Mouse (Mus musculus) midbrain, postnatal 0 days (tissue): ENCODE results near the gene Sh3pxd2a. TPM values are rescaled to one million over a fixed set of nuclear protein-coding genes. Genes with fewer than 3 reads are reported as not detected.
A peak's percentile ranks its signal among the peaks of the same experiment; 100 is the strongest.

Experiments
- ATAC-seq: fragments of 200-750 bp; cut with Nextera tagmentation; 2 replicates; pipeline ENCODE4 v1.8.0; 2017; ENCODE audit warnings: moderate number of reproducible peaks, mild to moderate bottlenecking, moderate TSS enrichment, moderate library complexity; ENCODE audit not compliant: low FRiP score
- DNase-seq: peaks from one replicate; pipeline ENCODE4 v3.0.0-alpha.2; 2015; ENCODE audit warnings: low spot score
- H3K27ac ChIP-seq: fragments of 300-500 bp; sonication (generic); 2 replicates; pipeline ENCODE4 v1.5.1; 2014; ENCODE audit warnings: low read depth, mild to moderate bottlenecking, low read length, mixed read lengths
- H3K27me3 ChIP-seq: fragments of 300-500 bp; sonication (generic); 2 replicates; pipeline ENCODE4 v1.6.1; 2014; ENCODE audit warnings: low read length, control low read depth, mixed read lengths; ENCODE audit not compliant: insufficient read depth
- H3K36me3 ChIP-seq: fragments of 300-500 bp; sonication (generic); 2 replicates; pipeline ENCODE4 v1.6.1; 2014; ENCODE audit warnings: low read length, control low read depth, mixed read lengths; ENCODE audit not compliant: insufficient read depth
- H3K4me1 ChIP-seq: fragments of 300-500 bp; sonication (generic); 2 replicates; pipeline ENCODE4 v1.6.1; 2014; ENCODE audit warnings: mild to moderate bottlenecking, control low read depth, antibody characterized with exemption, low read length, mixed read lengths; ENCODE audit not compliant: insufficient read depth
- H3K4me2 ChIP-seq: fragments of 300-500 bp; sonication (generic); 2 replicates; pipeline ENCODE4 v1.6.1; 2014; ENCODE audit warnings: low read depth, mild to moderate bottlenecking, low read length, mixed read lengths; ENCODE audit not compliant: poor library complexity, severe bottlenecking
- H3K4me3 ChIP-seq: fragments of 300-500 bp; sonication (generic); 2 replicates; pipeline ENCODE4 v1.5.1; 2014; ENCODE audit warnings: low read depth, mild to moderate bottlenecking, low read length, moderate library complexity
- H3K9ac ChIP-seq: fragments of 300-500 bp; sonication (generic); replicated peaks from 2 replicates; pipeline ENCODE4 v1.6.1; 2014; ENCODE audit warnings: mild to moderate bottlenecking, low read length, moderate library complexity, mixed read lengths; ENCODE audit not compliant: poor library complexity, severe bottlenecking
- H3K9me3 ChIP-seq: fragments of 300-500 bp; sonication (generic); 2 replicates; pipeline ENCODE4 v1.6.1; 2016; ENCODE audit warnings: low read length, control low read depth
- CTCF ChIP-seq: IDR thresholded peaks from 2 replicates; pipeline ENCODE4 v1.5.1; 2016; ENCODE audit warnings: antibody characterized with exemption, mild to moderate bottlenecking
- WGBS: fragments of 180-500 bp; shearing (Covaris S2); extraction: QIAGEN DNeasy Blood & Tissue Kit; methylation state at CpG from one replicate; pipeline ENCODE4 v1.1.7; 2014; 5-methylcytosine and 5-hydroxymethylcytosine counted together
- polyA plus RNA-seq: library from polyadenylated mRNA; unstranded; fragments of >200 nt; fragmentation: Nextera tagmentation; extraction: Ambion mirVana; gene quantifications from 2 replicates; pipeline ENCODE4 v1.2.1, GENCODE M21; 2015
- total RNA-seq: library from RNA; depleted of rRNA; stranded (reverse); fragments of >200 nt; gene quantifications from 2 replicates; pipeline ENCODE4 v1.2.3, GENCODE M21; 2014

Sh3pxd2a gene
- total and polyA plus RNA-seq, 2 experiments from 2014 or later, result 1.5 to 21.0 TPM

DNA sequence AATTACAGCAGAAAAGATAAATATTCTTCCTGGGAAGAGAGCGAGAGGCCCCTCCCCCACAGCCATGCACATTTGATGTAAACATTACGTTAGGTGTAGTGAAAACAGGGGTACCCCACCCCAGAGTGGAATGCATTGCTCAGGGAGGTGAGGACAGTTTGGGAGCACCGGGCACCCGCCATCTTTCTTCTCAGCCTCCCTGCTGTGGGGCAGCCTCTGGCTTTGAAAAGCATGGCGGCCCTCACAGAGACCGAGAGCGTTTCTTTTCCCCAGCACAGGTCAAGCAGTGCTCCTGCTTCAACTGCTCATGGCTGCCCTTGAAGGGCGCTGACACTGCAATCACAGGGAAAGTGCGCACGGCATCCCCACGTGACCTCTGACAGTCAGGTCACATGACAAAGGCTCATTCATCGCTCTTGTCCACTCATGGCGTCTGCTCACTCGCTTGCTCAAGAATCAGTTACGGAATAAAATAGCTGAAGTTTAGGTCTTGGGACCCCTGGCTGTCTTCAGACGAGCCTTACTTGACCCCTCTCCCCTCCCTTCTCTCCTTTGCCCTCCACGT is 177.2 kb downstream of the Sh3pxd2a start:
- Histone ChIP-seq H3K27ac (no peak overlapping the region), H3K36me3 (no peaks in the 10 kb centered on the region), H3K27me3 (no peaks in the 10 kb centered on the region), H3K9me3 (no peaks in the 10 kb centered on the region), H3K9ac (no peak overlapping the region), H3K4me2 (no peak overlapping the region), H3K4me3 (no peak overlapping the region), H3K4me1 (no peaks in the 10 kb centered on the region)
- TF ChIP-seq CTCF, result no peak
- ATAC-seq (no peak), DNase-seq (no peak)
- WGBS, result 77% methylated on average over 17 of the region's 17 CpGs

DNA sequence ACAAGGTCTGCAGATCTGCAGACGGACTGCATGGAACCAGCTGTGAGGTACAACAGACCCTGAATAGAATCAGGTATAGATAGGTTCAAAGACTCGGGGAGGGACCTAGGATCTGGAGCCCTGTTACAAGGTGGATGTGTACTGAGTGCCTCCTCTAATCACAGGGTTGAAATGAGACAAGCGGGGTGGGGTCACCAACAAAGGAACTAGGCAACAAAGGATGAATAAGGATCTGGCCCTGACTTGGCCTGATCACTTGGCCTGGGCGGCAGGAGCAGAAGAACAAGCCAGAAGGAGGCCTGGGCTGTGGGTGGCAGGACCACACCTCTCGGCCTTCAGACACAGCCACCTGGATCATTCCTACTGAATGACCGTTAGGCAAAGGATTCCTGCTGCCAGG is 178.6 kb downstream of the Sh3pxd2a start:
- Histone ChIP-seq H3K9ac (no peak overlapping the region), H3K4me3 (no peak overlapping the region), H3K9me3 (no peaks in the 10 kb centered on the region), H3K4me2 (no peak overlapping the region), H3K4me1 (no peaks in the 10 kb centered on the region), H3K36me3 (no peaks in the 10 kb centered on the region), H3K27me3 (no peaks in the 10 kb centered on the region), H3K27ac (no peak overlapping the region)
- no peak for TF ChIP-seq CTCF
- WGBS, result 82% methylated on average over 6 of the region's 6 CpGs
- ATAC-seq, result no peak
- no peak for DNase-seq

DNA sequence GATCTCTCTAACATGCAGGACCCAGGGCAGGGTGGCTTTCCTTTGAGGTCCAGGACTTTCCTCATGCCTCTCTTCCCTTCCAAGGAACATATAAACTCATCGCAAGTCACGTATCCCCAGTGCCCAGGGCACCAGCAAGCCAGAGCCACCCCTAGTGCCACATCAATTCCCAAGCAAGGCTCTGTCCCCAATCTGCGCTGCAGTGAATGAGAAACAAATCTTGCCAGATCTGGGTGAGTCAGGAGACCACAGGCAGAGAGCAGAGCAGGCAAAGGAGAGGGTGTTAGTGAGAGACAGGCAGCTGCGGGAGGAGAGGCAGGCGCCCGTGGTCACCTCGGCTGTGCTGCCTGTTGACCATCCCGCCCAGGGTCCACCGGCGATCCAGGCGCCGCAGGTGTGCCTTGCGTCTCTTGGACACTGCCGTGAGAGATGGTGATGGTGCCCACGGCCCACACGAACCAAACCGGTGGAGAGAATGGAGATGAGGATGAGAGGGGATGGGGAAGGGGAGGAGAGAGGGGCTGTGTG is 181.4 kb downstream of the Sh3pxd2a start:
- TF ChIP-seq CTCF, result no peak

DNA sequence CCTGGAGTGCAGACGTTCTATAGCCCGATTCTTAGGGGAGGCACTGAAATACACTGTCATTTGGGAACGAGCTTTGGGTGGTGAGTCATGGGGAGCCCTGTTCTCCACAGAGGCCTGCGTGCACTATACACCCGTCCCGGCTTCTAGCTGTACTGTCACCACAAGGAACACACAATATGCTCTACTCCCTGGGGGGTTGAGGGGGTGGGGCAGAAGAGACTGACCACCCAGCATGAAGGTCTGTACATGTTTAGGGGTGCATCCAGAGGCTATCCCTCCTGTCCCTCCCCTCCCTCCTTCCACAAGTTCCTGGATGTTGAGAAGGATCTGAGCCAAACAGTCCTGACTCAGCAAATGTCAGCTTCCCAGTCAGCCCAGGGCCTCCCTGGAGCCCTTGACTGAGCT is 182.1 kb downstream of the Sh3pxd2a start:
- H3K4me2 ChIP-seq, result no peak overlapping the region
- no peaks in the 10 kb centered on the region for H3K27me3 ChIP-seq
- DNase-seq (no peak), ATAC-seq (no peak)
- no peaks in the 10 kb centered on the region for H3K9me3 ChIP-seq
- H3K36me3 ChIP-seq, result 0 out of 2 replicates have a peak, but pooled peaks cover 2% of the 10 kb centered on the region
- no peak for TF ChIP-seq CTCF
- no peak overlapping the region for H3K27ac ChIP-seq
- no peak overlapping the region for H3K4me3 ChIP-seq
- H3K9ac ChIP-seq, result no peak overlapping the region
- H3K4me1 ChIP-seq, result no peaks in the 10 kb centered on the region
- WGBS, result 80% methylated on average over 6 of the region's 6 CpGs

More for the DNA sequence above, 181.4 kb downstream of the Sh3pxd2a start:
- H3K27me3 ChIP-seq, result no peaks in the 10 kb centered on the region
- 99% methylated on average over 17 of the region's 17 CpGs for WGBS
- DNase-seq (no peak), ATAC-seq (no peak)
- 0 out of 2 replicates have a peak, but pooled peaks cover 2% of the 10 kb centered on the region for H3K36me3 ChIP-seq
- no peak overlapping the region for H3K9ac ChIP-seq
- H3K4me1 ChIP-seq, result no peaks in the 10 kb centered on the region
- no peak overlapping the region for H3K4me2 ChIP-seq
- H3K27ac ChIP-seq, result no peak overlapping the region
- H3K9me3 ChIP-seq, result no peaks in the 10 kb centered on the region
- no peak overlapping the region for H3K4me3 ChIP-seq

DNA sequence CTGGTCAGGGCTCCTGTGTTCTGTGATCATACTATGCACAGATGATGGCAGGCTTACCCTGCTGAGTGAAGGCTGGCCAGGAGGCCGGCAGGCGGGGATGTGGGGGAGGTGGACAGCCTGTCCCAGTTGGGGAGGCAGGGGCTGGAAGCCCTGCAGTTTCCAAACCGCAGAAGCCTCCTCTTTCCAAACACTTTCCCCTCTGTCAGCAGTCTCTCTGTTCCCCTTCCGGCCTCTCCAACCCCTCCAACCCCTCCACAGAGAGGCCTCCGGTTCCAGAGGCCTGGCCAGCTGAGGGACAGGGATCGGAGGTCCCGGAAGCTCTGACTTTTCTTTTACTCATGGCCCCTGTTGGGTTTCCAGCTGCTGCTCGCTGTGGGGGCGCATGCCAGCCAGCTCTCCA is 183.3 kb downstream of the Sh3pxd2a start:
- H3K27ac ChIP-seq, result no peak overlapping the region
- 0 out of 2 replicates have a peak, but pooled peaks cover 2% of the 10 kb centered on the region for H3K36me3 ChIP-seq
- no peak for TF ChIP-seq CTCF
- no peaks in the 10 kb centered on the region for H3K27me3 ChIP-seq
- H3K4me1 ChIP-seq, result no peaks in the 10 kb centered on the region
- H3K4me3 ChIP-seq, result no peak overlapping the region
- ATAC-seq, result no peak
- 81% methylated on average over 9 of the region's 9 CpGs for WGBS
- H3K9me3 ChIP-seq, result no peaks in the 10 kb centered on the region
- no peak for DNase-seq
- H3K4me2 ChIP-seq, result no peak overlapping the region
- no peak overlapping the region for H3K9ac ChIP-seq

DNA sequence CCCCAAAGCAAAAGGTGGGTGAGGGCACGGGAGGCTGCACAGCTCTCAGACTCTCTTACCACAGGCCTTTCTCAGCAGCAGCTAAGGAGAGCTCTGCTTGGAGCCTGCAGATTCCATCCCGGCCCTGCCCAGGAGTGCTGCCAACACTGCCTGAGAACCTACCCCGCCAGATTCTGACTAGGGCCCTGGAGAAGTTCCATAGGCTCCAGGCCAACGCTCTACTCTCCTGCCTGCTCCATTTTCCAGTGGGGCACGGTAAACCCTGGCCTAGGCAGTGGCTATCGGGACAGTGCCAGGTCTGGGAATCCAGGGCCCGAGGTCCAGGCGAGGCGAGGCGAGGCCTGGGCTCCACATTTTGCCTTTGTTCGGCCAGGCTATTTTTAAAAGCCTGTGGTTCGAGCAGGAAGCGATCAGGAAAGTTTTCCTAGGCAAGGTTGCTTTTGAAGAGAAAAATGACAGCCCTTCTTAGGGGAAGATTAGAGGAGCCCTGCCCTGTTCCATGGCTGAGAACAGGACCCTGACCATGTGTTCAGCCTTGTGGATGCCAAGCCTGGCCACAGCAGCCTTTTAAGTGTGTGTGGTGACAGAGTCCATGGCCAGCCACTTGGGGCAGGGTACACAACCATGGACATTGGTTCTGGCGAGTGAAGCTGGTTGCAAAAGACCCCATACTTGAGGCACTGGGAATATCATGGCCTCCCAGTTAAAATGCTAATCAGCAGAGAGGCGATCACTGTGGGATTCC is 184.2 kb downstream of the Sh3pxd2a start:
- 80% methylated on average over 15 of the region's 15 CpGs for WGBS
- peak; percentile 21; the same call in 1 of the 2 replicates for TF ChIP-seq CTCF
- H3K27me3 ChIP-seq, result no peaks in the 10 kb centered on the region
- DNase-seq, result peak; percentile 78
- H3K4me2 ChIP-seq, result no peak overlapping the region
- no peak overlapping the region for H3K4me3 ChIP-seq
- H3K36me3 ChIP-seq, result 0 out of 2 replicates have a peak, but pooled peaks cover 2% of the 10 kb centered on the region
- no peak overlapping the region for H3K27ac ChIP-seq
- no peaks in the 10 kb centered on the region for H3K4me1 ChIP-seq
- ATAC-seq, result peak; percentile 47
- no peak overlapping the region for H3K9ac ChIP-seq
- no peaks in the 10 kb centered on the region for H3K9me3 ChIP-seq
